8 mouse cellular contexts compared by ENCODE assay signal in the genomic region with DNA sequence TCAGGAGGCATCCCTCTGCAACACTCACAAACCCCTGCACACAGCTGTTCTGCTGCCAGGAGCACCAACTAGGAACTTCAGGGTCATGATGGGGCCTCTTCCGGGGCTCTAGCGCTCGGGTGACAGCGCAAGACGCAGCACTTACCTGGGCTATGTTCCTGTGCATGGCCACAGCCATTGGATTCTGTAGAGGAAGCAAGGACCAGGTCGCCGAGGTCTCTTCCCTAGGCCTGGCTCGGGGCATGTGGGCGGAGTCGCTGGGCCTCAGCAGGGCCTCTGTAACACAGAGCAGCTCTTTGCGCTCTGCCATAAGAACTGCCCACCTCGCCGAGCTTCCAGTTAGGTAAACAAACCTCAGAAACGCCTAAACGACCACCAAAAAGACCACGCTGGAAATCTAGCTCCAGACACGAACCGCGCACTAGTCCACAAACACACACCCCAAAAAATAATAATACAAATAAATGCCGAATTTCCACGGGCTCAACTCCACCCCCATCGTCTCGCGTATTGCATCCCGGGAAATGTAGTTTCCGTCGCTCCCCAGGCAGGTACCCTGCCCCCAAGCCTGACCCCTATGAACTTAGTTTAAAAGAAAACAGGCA. TPM values are rescaled to one million over a fixed set of nuclear protein-coding genes. Genes with fewer than 3 reads are reported as not detected.
DNase-seq lines count a peak whose midpoint lies in the region; ATAC-seq and TF ChIP-seq lines count a peak whose summit lies in the region.

A gene (minus strand): TSS at position 507 of the 605 bp plus-strand sequence.

- peak; percentile 95 for ATAC-seq in hindbrain, embryonic 16.5 days

- H3K27ac ChIP-seq in gastrocnemius, adult 2 months: peak within 1 kb of the TSS; percentile 84
- H3K27ac ChIP-seq in hindbrain, embryonic 16.5 days (ENCODE audit: low read depth, low read length): peak within 1 kb of the TSS; percentile 73

- H3K9me3 ChIP-seq in hindbrain, embryonic 16.5 days (ENCODE audit: control insufficient read depth, low read length): no peaks in the 10 kb centered on the region; the same call in 1 of the 2 replicates

- peaks cover 9% of the 10 kb centered on the region for H3K4me1 ChIP-seq in hindbrain, embryonic 16.5 days (ENCODE audit: control insufficient read depth, insufficient read depth, low read depth, low read length)

- TF ChIP-seq CTCF in gastrocnemius, adult 2 months (IDR thresholded peaks at IDR 0.05): no peak

- peak; percentile 79 for DNase-seq in ZHBTc4 (ENCODE audit: low read depth, low spot score)
- peak; percentile 56 to 62 for DNase-seq in cerebellum, postnatal 36 days
- peak; percentile 69 for DNase-seq in gastrocnemius, adult 2 months
- peak; percentile 22 for DNase-seq in left cerebral cortex, adult 11 months (ENCODE audit: low spot score)
- peak; percentile 74 for DNase-seq in lung, postnatal 36 days
- peak; percentile 24 for DNase-seq in retina, postnatal 7 days (ENCODE audit: low read depth, low spot score)
- peak; percentile 61 for DNase-seq in urinary bladder, postnatal 14 days (ENCODE audit: low spot score)

- H3K4me2 ChIP-seq in hindbrain, embryonic 16.5 days (ENCODE audit: low read length): peak within 1 kb of the TSS; percentile 59

- no peaks in the 10 kb centered on the region for H3K27me3 ChIP-seq in hindbrain, embryonic 16.5 days (replicated peaks; ENCODE audit: control insufficient read depth, insufficient read depth, low read length)

- intact Hi-C loops in gastrocnemius, adult 2 months (cut with DNase I): loop anchor here (1.0 kb wide), 1 partner anchor 55 kb away; no protein-coding TSS in a partner anchor

- H3K9ac ChIP-seq in hindbrain, embryonic 16.5 days (ENCODE audit: low read depth, low read length): peak within 1 kb of the TSS; percentile 84

- peaks cover 15% of the 10 kb centered on the region for H3K36me3 ChIP-seq in hindbrain, embryonic 16.5 days (ENCODE audit: control insufficient read depth, insufficient read depth, low read length)

- H3K4me3 ChIP-seq in gastrocnemius, adult 2 months: peak within 1 kb of the TSS; percentile 86
- H3K4me3 ChIP-seq in hindbrain, embryonic 16.5 days (ENCODE audit: low read length): peak within 1 kb of the TSS; percentile 72

- WGBS in hindbrain, embryonic 16.5 days: under 1% methylated on average over 27 of the region's 27 CpGs

RNA-seq across cellular contexts. Expression of the gene that starts here (rescaled TPM):
- 1 to 10 TPM; 1.6 to 2.2 TPM for total RNA-seq in gastrocnemius, adult 2 months (2021)
- 10.0 and 10.8 TPM in 2 replicates for polyA plus RNA-seq in hindbrain, embryonic 16.5 days (2015; fragmentation: Nextera tagmentation; extraction: Ambion mirVana)

Comparison
In these comparisons a context has a peak if more than half of its experiments do, and no peak if none do; other contexts are left out.
1. Peak in every context shown above with its lines: DNase-seq, ATAC-seq, H3K4me3 ChIP-seq and H3K27ac ChIP-seq.
2. DNase-seq: peak in every context shown above with its lines; median percentile 79 in ZHBTc4; 74 in lung, postnatal 36 days; 69 in gastrocnemius, adult 2 months; 61 in urinary bladder, postnatal 14 days; 59 in cerebellum, postnatal 36 days; 24 in retina, postnatal 7 days; 22 in left cerebral cortex, adult 11 months.